Mouse (Mus musculus) forebrain, embryonic 13.5 days (tissue): Measurements from ENCODE around the gene Evx1. TPM values are rescaled to one million over a fixed set of nuclear protein-coding genes. Genes with fewer than 3 reads are reported as not detected.

Source experiments
- ATAC-seq: fragments of 200-750 bp; cut with Nextera tagmentation; 2 replicates; pipeline ENCODE4 v1.8.0; 2017
- H3K27ac ChIP-seq: fragments of 300-500 bp; sonication (generic); 2 replicates; pipeline ENCODE4 v1.5.1; 2015; ENCODE audit warnings: inconsistent platforms, mild to moderate bottlenecking, moderate library complexity
- H3K27me3 ChIP-seq: fragments of 300-500 bp; sonication (generic); 2 replicates; pipeline ENCODE4 v1.6.1; 2015; ENCODE audit warnings: mild to moderate bottlenecking, inconsistent platforms
- H3K36me3 ChIP-seq: fragments of 300-500 bp; sonication (generic); 2 replicates; pipeline ENCODE4 v1.6.1; 2015; ENCODE audit warnings: mild to moderate bottlenecking, inconsistent platforms; ENCODE audit not compliant: poor library complexity, severe bottlenecking
- H3K4me1 ChIP-seq: fragments of 300-500 bp; sonication (generic); 2 replicates; pipeline ENCODE4 v1.6.1; 2015; ENCODE audit warnings: inconsistent platforms
- H3K4me2 ChIP-seq: fragments of 300-500 bp; sonication (generic); 2 replicates; pipeline ENCODE4 v1.6.1; 2015; ENCODE audit warnings: inconsistent platforms, mild to moderate bottlenecking, moderate library complexity
- H3K4me3 ChIP-seq: fragments of 300-500 bp; sonication (generic); 2 replicates; pipeline ENCODE4 v1.5.1; 2015; ENCODE audit warnings: mild to moderate bottlenecking, inconsistent platforms
- H3K9ac ChIP-seq: fragments of 300-500 bp; sonication (generic); 2 replicates; pipeline ENCODE4 v1.6.1; 2015; ENCODE audit warnings: mild to moderate bottlenecking, inconsistent platforms
- H3K9me3 ChIP-seq: fragments of 300-500 bp; sonication (generic); replicated peaks from 2 replicates; pipeline ENCODE4 v1.6.1; 2016; ENCODE audit warnings: inconsistent platforms
- WGBS: fragments of 180-500 bp; shearing (Covaris S2); methylation state at CpG from one replicate; pipeline ENCODE4 v1.1.7; 2015; 5-methylcytosine and 5-hydroxymethylcytosine counted together
- polyA plus RNA-seq: library from polyadenylated mRNA; unstranded; fragments of >200 nt; fragmentation: Nextera tagmentation; extraction: Ambion mirVana; gene quantifications from 2 replicates; pipeline ENCODE4 v1.2.1, GENCODE M21; 2015

Evx1 gene
- polyA plus RNA-seq = not detected in 2 replicates

DNA sequence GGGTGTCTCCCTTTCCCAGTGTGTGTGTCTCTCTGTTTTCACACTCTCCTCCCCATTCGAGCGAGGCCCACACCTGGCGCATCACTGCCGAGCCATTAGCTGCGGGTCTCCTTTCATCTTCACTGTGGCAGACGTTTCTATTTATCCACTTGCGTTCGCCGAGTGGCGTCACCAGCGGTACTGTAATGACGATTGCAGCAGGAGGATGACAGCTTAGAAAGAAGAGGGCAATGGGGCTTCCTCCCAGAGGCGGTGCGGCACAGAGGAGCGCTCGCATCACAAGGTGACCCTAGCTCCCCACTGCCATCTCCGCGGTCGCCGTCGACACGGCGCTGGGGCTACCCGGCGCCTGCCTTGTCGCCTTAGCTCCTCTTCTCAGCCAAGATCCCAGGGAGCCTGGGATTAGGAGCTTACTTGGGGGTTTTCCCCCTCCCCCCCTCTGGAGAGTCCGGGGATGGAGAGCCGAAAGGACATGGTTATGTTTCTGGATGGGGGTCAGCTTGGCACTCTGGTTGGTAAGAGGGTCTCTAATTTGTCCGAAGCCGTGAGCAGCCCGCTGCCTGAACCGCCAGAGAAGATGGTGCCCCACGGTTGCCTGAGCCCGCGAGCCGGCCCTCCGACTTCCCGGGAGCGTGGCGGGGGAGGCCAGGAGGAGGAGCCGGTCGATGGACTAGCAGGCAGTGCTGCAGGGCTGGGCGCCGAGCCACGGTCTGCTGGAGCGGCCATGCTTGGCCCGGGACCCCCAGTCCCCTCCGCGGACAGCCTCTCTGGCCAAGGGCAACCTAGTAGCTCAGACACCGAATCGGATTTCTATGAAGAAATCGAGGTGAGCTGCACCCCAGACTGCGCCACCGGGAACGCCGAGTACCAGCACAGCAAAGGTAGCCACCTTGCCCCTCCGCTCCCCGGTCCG lies at the start of gene Evx1:
TSS of gene Evx1 (plus strand) at position 108 of the 913 bp plus-strand sequence.
- H3K4me3 ChIP-seq = peak within 1 kb of the TSS; percentile 9; the same call in 1 of the 2 replicates
- H3K4me1 ChIP-seq = peaks cover 16% of the 10 kb centered on the region
- WGBS = under 1% methylated on average over 53 of the region's 59 CpGs
- peaks cover 99% of the 10 kb centered on the region for H3K27me3 ChIP-seq
- H3K9me3 ChIP-seq = no peaks in the 10 kb centered on the region
- no peaks in the 10 kb centered on the region for H3K36me3 ChIP-seq
- no peak for ATAC-seq
- no peak within 1 kb of the TSS for H3K27ac ChIP-seq
- peak within 1 kb of the TSS; percentile 2; the same call in 1 of the 2 replicates for H3K4me2 ChIP-seq
- H3K9ac ChIP-seq = no peak within 1 kb of the TSS

DNA sequence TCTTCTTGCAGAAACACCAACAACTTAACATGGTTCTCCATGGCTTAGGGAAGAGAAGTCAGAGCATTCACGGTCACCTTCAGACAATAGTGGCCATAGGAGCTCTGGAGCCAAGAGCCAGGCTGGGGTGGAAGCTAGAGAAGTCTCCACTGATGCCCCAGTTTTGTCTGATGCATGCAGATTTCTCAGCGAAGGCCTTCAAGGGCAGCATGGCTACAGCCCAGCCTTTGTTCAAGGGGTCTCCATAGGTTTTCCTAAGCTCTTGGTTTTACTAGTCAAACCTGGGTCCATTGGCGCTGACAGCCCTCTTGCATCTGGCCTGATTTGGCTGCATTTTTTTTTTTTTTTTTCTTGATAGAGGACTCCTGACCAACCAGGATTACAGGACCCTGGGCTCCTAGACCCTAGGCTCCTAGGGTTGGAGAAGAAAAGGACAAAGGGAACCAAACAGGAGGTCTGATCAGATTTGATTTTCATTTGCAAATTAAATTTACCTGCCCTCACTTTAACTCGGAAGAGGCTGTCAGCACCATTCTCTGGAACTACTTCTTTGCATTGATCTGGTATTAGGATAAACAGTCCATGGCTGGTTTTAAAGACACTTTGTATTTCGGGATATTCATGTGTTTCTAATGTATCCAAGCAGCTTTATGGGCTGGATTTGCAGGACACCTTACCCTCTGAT lies 49.0 kb upstream of the Evx1 start:
- H3K27ac ChIP-seq = no peak overlapping the region
- peaks cover 96% of the 10 kb centered on the region for H3K27me3 ChIP-seq
- H3K36me3 ChIP-seq = no peaks in the 10 kb centered on the region
- peaks cover 10% of the 10 kb centered on the region; the same call in 1 of the 2 replicates for H3K4me1 ChIP-seq
- no peak for ATAC-seq
- H3K4me3 ChIP-seq = no peak overlapping the region
- H3K9me3 ChIP-seq = no peaks in the 10 kb centered on the region
- no peak overlapping the region for H3K9ac ChIP-seq
- WGBS = 2% methylated on average over 5 of the region's 5 CpGs
- H3K4me2 ChIP-seq = no peak overlapping the region

DNA sequence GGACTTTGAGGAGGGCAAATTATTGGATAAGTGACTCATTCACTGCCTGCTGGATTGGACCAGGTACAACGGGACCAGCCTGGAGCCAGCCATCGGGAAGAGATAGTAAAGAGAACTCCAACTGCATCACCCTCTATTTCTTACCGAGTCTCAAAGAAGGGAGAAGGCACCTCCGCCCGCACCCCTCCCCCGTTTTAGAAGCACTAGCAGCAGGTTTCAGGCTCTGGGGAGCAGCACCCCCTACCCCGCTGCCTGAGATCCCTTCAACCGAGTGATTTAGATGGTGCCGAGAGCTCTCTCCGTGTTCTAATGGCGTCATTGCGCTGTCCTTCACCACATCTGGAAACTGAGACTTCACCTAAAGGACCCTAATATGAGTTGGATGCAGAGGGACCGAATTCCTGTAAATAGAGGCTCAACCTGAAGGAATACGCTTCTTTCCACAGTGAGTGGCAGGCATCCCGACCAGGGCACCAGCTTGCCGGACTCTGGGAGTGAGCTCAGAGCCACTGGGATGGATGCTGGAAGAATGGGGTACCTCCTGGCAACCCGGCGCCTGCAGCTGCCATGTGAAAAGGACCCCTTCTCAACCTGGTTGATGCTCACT lies 47.9 kb upstream of the Evx1 start:
- Histone ChIP-seq H3K9me3 (no peaks in the 10 kb centered on the region), H3K4me3 (no peak overlapping the region), H3K9ac (no peak overlapping the region), H3K27ac (no peak overlapping the region), H3K27me3 (peaks cover 97% of the 10 kb centered on the region), H3K4me1 (peaks cover 6% of the 10 kb centered on the region; the same call in 1 of the 2 replicates), H3K4me2 (no peak overlapping the region), H3K36me3 (no peaks in the 10 kb centered on the region)
- 1% methylated on average over 18 of the region's 18 CpGs for WGBS
- no peak for ATAC-seq

DNA sequence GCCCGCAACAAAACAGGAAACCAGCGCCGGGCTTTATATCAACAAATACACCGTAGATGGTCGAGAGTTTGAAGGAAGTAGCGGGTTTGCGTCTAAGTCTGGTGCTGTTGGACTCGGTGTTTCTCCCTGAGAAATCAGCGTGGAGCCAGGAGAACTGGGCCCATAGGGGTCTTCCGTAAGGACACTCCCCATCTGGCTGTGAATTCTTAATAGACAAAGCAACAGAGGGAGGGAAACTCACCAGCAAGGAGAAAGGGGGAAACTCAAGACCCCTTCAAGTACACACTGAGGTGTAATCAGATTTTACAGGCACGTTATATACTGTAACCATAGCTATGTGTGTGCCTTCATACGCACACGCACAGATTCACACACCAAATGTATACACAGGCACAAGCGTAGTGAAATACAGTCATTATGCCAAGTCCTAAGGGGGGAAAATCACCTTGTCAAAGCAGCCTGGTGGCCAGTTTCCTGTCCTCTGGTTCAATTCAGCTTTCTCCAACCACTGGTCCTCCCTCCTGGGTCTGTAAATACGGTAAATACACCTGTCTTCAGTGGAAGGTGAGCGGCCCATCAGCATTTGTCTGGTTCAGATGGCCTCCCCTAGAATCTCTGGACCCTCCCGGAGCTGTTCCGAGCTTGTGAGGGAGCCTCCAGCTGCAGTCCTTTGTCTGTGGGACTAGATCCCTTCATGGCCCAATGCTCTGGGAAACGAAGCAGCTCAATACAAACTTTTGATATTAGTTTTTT lies 47.2 kb upstream of the Evx1 start:
- Histone ChIP-seq H3K4me2 (no peak overlapping the region), H3K4me3 (no peak overlapping the region), H3K9ac (no peak overlapping the region), H3K36me3 (no peaks in the 10 kb centered on the region), H3K27me3 (peaks cover 98% of the 10 kb centered on the region), H3K27ac (no peak overlapping the region), H3K4me1 (0 out of 2 replicates have a peak, but pooled peaks cover under 1% of the 10 kb centered on the region), H3K9me3 (no peaks in the 10 kb centered on the region)
- no peak for ATAC-seq
- WGBS = 1% methylated on average over 19 of the region's 19 CpGs

DNA sequence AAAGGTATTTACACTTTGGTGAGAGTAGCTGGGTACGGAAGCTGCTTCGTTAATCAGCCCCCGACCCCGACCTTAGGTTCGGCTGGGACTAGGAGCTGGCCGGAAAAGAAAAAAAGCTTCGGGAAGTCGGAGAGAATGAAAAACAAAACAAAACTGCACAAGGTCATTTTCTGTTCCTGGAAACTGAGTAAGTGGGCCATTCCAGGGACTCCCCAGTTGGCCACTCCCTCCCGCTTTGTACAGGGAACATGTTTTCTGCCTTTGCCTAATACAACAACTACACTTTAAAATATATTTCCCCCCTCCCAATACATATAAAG lies 46.7 kb upstream of the Evx1 start:
- Histone ChIP-seq H3K27me3 (peaks cover 98% of the 10 kb centered on the region), H3K36me3 (no peaks in the 10 kb centered on the region), H3K4me2 (no peak overlapping the region), H3K27ac (no peak overlapping the region), H3K4me3 (no peak overlapping the region), H3K9me3 (no peaks in the 10 kb centered on the region), H3K4me1 (no peaks in the 10 kb centered on the region), H3K9ac (no peak overlapping the region)
- 1% methylated on average over 9 of the region's 9 CpGs for WGBS
- ATAC-seq = no peak

DNA sequence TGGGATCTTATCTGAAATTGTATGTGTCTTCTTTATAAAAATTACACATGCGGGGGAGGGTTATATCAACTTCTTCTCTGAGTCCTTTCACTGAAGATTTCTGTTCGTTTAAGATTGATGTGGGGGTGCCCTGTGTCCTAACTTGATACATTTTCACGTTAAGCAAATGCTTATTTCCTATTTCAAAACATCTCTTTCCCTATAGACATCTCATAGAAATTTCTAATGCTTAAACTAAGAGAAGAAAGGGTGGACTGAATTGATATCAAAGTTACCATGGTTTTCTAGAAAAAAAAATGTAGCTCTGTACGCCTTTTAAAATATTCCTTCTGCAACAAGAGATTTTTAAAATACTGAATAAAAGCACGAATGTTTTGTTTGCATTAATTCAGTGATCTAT lies 46.1 kb upstream of the Evx1 start:
- no peak overlapping the region for H3K4me2 ChIP-seq
- ATAC-seq = no peak
- H3K4me3 ChIP-seq = no peak overlapping the region
- H3K9ac ChIP-seq = no peak overlapping the region
- no peak overlapping the region for H3K27ac ChIP-seq
- H3K4me1 ChIP-seq = no peaks in the 10 kb centered on the region
- no peaks in the 10 kb centered on the region for H3K36me3 ChIP-seq
- WGBS = 16% methylated on average over 5 of the region's 5 CpGs
- no peaks in the 10 kb centered on the region for H3K9me3 ChIP-seq
- peaks cover 97% of the 10 kb centered on the region for H3K27me3 ChIP-seq

DNA sequence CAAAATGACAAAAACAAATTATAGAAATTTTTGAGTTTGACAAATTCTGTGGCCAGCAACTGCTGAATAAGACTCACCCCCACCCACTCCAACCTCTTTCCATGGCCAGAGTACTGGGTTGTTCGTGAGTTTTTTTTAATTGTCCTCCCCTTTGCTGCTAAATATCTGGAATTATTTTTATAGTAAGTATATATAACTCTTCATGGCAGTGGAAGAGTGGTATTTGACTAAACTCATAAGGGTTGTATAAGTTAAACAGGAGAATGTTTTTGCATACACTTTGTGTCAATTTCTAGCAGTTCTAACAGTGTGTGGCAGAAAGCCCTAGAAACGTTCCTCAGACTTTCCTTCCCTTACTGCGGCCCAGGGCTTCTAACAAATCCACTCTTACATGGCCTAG lies 45.6 kb upstream of the Evx1 start:
- Histone ChIP-seq H3K4me3 (no peak overlapping the region), H3K9ac (no peak overlapping the region), H3K9me3 (no peaks in the 10 kb centered on the region), H3K4me2 (no peak overlapping the region), H3K27ac (no peak overlapping the region), H3K36me3 (no peaks in the 10 kb centered on the region), H3K4me1 (no peaks in the 10 kb centered on the region), H3K27me3 (peaks cover 97% of the 10 kb centered on the region)
- no peak for ATAC-seq
- WGBS = 4% methylated on average over 3 of the region's 3 CpGs

DNA sequence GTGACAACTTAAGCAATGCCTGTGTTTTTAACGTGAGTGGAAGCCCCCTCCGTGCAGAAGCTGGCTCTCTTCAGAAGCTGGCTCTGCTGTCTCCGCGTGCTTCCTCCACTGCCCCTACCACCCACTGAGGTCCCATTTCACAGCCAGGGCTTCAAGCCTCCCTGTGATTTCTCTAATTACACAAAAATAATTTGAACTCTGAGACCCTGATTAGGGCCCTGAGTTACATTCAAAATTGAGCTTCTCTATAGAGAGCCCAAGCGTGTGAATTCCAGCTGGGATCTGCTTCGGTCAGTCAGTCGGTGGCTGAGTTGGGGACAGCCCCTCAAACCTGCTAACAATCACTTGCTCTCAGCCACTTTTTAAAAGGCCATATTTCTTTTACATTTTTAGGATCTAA lies 45.0 kb upstream of the Evx1 start:
- Histone ChIP-seq H3K9ac (no peak overlapping the region), H3K27ac (no peak overlapping the region), H3K9me3 (no peaks in the 10 kb centered on the region), H3K36me3 (no peaks in the 10 kb centered on the region), H3K4me1 (no peaks in the 10 kb centered on the region), H3K27me3 (peaks cover 97% of the 10 kb centered on the region), H3K4me2 (no peak overlapping the region), H3K4me3 (no peak overlapping the region)
- ATAC-seq = no peak
- 1% methylated on average over 7 of the region's 7 CpGs for WGBS

DNA sequence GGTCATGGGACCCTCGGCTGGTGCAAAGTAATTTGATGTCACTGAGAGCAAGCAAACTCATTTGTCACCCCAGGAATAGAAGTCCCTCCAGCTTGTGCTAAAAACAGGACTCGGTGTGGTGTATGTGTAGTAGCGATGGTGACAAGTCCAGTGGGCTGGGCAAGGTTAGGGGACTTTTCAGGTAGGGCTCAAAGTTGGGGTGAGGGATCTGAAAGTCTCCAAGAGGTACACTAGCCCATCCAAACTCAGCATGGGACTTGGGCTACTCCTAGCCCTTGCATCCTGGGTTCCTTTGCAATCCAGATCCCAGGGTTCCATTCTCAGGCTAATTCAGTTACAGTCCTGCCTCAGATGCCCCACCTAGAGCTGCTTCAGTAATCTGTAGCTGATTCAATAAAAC lies 44.5 kb upstream of the Evx1 start:
- H3K27ac ChIP-seq = no peak overlapping the region
- no peaks in the 10 kb centered on the region for H3K4me1 ChIP-seq
- H3K9me3 ChIP-seq = no peaks in the 10 kb centered on the region
- peaks cover 97% of the 10 kb centered on the region for H3K27me3 ChIP-seq
- no peak overlapping the region for H3K9ac ChIP-seq
- no peak overlapping the region for H3K4me3 ChIP-seq
- H3K4me2 ChIP-seq = no peak overlapping the region
- 4% methylated on average over 3 of the region's 3 CpGs for WGBS
- H3K36me3 ChIP-seq = no peaks in the 10 kb centered on the region
- ATAC-seq = no peak

DNA sequence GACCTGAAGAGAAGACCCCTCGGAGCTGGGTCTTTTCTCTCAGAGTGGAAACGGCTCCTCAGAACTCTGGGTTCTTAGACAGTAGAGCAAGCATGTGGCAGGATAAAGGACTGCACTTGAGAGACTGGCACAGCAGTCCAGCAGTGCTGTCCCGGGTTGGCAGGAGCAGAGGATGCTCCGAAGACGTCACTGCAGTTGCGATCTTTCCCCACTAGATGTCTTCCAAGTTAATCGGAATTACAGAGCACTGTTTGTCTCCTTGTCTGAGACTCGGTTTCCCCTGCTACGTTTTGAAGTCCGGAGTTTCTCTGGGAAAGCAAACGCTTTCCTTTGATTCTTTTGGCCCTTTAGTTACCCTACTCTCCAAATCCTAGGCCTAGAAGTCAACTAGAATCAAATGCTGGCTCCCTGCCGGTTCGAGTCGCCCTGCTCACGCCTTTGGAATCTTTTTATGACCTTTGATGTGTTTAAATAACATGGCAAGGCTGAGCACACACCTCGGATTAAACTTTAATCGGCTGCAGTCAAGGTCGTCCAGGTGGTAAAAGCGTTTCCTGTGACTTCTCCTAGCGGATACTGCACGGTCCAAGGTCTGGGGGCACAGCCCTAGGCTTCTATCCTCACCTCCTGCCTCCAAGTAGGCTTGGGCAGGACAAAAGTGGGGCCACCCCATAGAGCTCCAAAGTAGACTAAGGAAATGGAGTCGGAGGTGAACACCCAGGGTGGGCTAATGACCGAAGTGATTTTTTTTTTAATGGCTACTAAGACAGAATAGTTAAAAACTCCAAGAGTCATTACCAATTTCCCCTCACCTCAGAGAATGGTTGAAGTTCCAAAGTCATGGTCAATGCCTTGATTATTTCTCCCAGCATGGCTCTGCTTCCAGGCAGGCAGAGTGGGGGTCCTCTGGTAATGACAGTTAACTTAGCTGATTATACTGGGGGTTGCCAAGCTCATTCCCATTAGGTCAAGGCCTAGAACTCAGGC lies 42.5 kb upstream of the Evx1 start:
- Histone ChIP-seq H3K9me3 (no peaks in the 10 kb centered on the region), H3K4me1 (no peaks in the 10 kb centered on the region), H3K4me2 (no peak overlapping the region), H3K27ac (no peak overlapping the region), H3K4me3 (no peak overlapping the region), H3K36me3 (no peaks in the 10 kb centered on the region), H3K27me3 (peaks cover 97% of the 10 kb centered on the region), H3K9ac (no peak overlapping the region)
- 5% methylated on average over 23 of the region's 23 CpGs for WGBS
- ATAC-seq = peak; percentile 68; the same call in 1 of the 2 replicates
